In genomic region chr16:87661636-87662035, GRCm38 (mm10) we compare ENCODE assay signal across 10 mouse cellular contexts. TPM values are rescaled to one million over a fixed set of nuclear protein-coding genes. Genes with fewer than 3 reads are reported as not detected.
DNase-seq lines count a peak whose midpoint lies in the region; ATAC-seq and TF ChIP-seq lines count a peak whose summit lies in the region.
"Had no signal": no experiment of that assay in that cellular context is flagged by ENCODE, and none has a peak within 500 bp of the region (broad histone marks: within the 10 kb centered on the region; RNA-seq: fewer than 3 reads in every experiment).

No protein-coding gene starts in this region.

- DNase-seq in layer of hippocampus, adult 2 months (ENCODE audit: low spot score in 2 of 2): no peak
- no peak for DNase-seq in layer of hippocampus, postnatal 14 days (ENCODE audit: low spot score in 2 of 2)
- DNase-seq in layer of hippocampus, adult 9-10 months (ENCODE audit: low spot score): no peak
- no peak for DNase-seq in urinary bladder, postnatal 14 days (ENCODE audit: low spot score)
- DNase-seq in kidney, postnatal 4 days: no peak

- peak overlapping the region; percentile 67 for H3K27ac ChIP-seq in layer of hippocampus, adult 2 months
- H3K27ac ChIP-seq in bone marrow, adult 2 months (ENCODE audit: control insufficient read depth, insufficient read depth, low read depth, low read length, poor library complexity): peak overlapping the region; percentile 42
- H3K27ac ChIP-seq in intestine, embryonic 15.5 days: peak overlapping the region; percentile 59; the same call in 1 of the 2 replicates
- peak overlapping the region; percentile 62 for H3K27ac ChIP-seq in stomach, embryonic 16.5 days (ENCODE audit: low read length)
- H3K27ac ChIP-seq: limb, embryonic 12.5 days; neural tube, embryonic 12.5 days had no signal

- H3K9me3 ChIP-seq in intestine, embryonic 15.5 days: no peaks in the 10 kb centered on the region
- H3K9me3 ChIP-seq in stomach, embryonic 16.5 days (replicated peaks; ENCODE audit: control insufficient read depth, low read length): no peaks in the 10 kb centered on the region
- H3K9me3 ChIP-seq: limb, embryonic 12.5 days; neural tube, embryonic 12.5 days had no signal

- H3K27me3 ChIP-seq in intestine, embryonic 15.5 days (replicated peaks): no peaks in the 10 kb centered on the region
- H3K27me3 ChIP-seq in stomach, embryonic 16.5 days (ENCODE audit: control insufficient read depth, insufficient read depth, low read length): no peaks in the 10 kb centered on the region
- H3K27me3 ChIP-seq: limb, embryonic 12.5 days; neural tube, embryonic 12.5 days had no signal

- no peak overlapping the region; the same call in 1 of the 2 replicates for H3K4me3 ChIP-seq in layer of hippocampus, adult 2 months
- no peak overlapping the region for H3K4me3 ChIP-seq in bone marrow, adult 2 months (replicated peaks; ENCODE audit: control insufficient read depth, low read depth, low read length)
- H3K4me3 ChIP-seq in intestine, embryonic 15.5 days (replicated peaks): no peak overlapping the region
- no peak overlapping the region for H3K4me3 ChIP-seq in stomach, embryonic 16.5 days (replicated peaks; ENCODE audit: low read length)
- H3K4me3 ChIP-seq: limb, embryonic 12.5 days; neural tube, embryonic 12.5 days had no signal

- WGBS in bone marrow, adult 2 months: 4% methylated on average over 8 of the region's 8 CpGs
- 60% methylated on average over 8 of the region's 8 CpGs for WGBS in intestine, embryonic 15.5 days
- 61% methylated on average over 8 of the region's 8 CpGs for WGBS in stomach, embryonic 16.5 days

- H3K9ac ChIP-seq in intestine, embryonic 15.5 days: no peak overlapping the region
- H3K9ac ChIP-seq in stomach, embryonic 16.5 days (ENCODE audit: low read length): no peak overlapping the region
- H3K9ac ChIP-seq: limb, embryonic 12.5 days; neural tube, embryonic 12.5 days had no signal

- peak overlapping the region; percentile 38 for H3K4me2 ChIP-seq in intestine, embryonic 15.5 days (replicated peaks)
- H3K4me2 ChIP-seq in stomach, embryonic 16.5 days (ENCODE audit: low read depth, low read length): peak overlapping the region; percentile 46; the same call in 1 of the 2 replicates
- H3K4me2 ChIP-seq: limb, embryonic 12.5 days; neural tube, embryonic 12.5 days had no signal

- H3K4me1 ChIP-seq in bone marrow, adult 2 months (ENCODE audit: control insufficient read depth, insufficient read depth, low read length): peaks cover 1% of the 10 kb centered on the region; the same call in 1 of the 2 replicates
- H3K4me1 ChIP-seq in intestine, embryonic 15.5 days (replicated peaks): no peaks in the 10 kb centered on the region
- H3K4me1 ChIP-seq in stomach, embryonic 16.5 days (ENCODE audit: control insufficient read depth, insufficient read depth, low read length): peaks cover 3% of the 10 kb centered on the region; the same call in 1 of the 2 replicates
- H3K4me1 ChIP-seq: limb, embryonic 12.5 days; neural tube, embryonic 12.5 days had no signal

- no peak for ATAC-seq in intestine, embryonic 15.5 days
- peak; percentile 27; the same call in 1 of the 2 replicates for ATAC-seq in stomach, embryonic 16.5 days (ENCODE audit: insufficient read depth, low FRiP score)

- H3K36me3 ChIP-seq in intestine, embryonic 15.5 days: no peaks in the 10 kb centered on the region
- H3K36me3 ChIP-seq in stomach, embryonic 16.5 days (ENCODE audit: control insufficient read depth, insufficient read depth, low read length): no peaks in the 10 kb centered on the region
- H3K36me3 ChIP-seq: limb, embryonic 12.5 days; neural tube, embryonic 12.5 days had no signal

- TF ChIP-seq CTCF in layer of hippocampus, adult 2 months (conservative IDR thresholded peaks at IDR 0.05): no peak
- TF ChIP-seq CTCF in bone marrow, adult 2 months (IDR thresholded peaks at IDR 0.05; ENCODE audit: control insufficient read depth, insufficient read depth, low read length): no peak

- TF ChIP-seq POLR2A in bone marrow, adult 2 months (IDR thresholded peaks at IDR 0.05; ENCODE audit: borderline replicate concordance, control insufficient read depth, low read depth, low read length): no peak

RNA-seq across cellular contexts. Expression of gene Bach1, which starts 37.1 kb away (rescaled TPM):
- total RNA-seq in layer of hippocampus, adult 2 months (2021): 10 to 100 TPM; 11.3 TPM
- total RNA-seq in layer of hippocampus, postnatal 14 days (2021): 10 to 100 TPM; 14.5 to 15.6 TPM
- 7.0 and 14.9 TPM in 2 replicates for polyA plus RNA-seq in bone marrow, adult 2 months (2011; ENCODE audit: insufficient read depth, insufficient read length, low replicate concordance, missing spikeins)
- polyA plus RNA-seq in intestine, embryonic 15.5 days (2015; fragmentation: Nextera tagmentation; extraction: Ambion mirVana): 17.4 and 19.7 TPM in 2 replicates
- polyA plus RNA-seq in stomach, embryonic 16.5 days (2015; fragmentation: Nextera tagmentation; extraction: Ambion mirVana): 8.5 and 9.6 TPM in 2 replicates
